Mouse (Mus musculus) spleen, adult 12 weeks (tissue): ENCODE data around the gene Gm43738.
"Not testable (repeated sequence)": the region's sequence is repeated elsewhere in the genome, so short reads cannot be mapped to it uniquely, and the experiment has no call there.

Experiments
- DNase-seq: peaks from one replicate; pipeline ENCODE4 v3.0.0; 2022; ENCODE audit warnings: low spot score

Gene Gm43738

DNA sequence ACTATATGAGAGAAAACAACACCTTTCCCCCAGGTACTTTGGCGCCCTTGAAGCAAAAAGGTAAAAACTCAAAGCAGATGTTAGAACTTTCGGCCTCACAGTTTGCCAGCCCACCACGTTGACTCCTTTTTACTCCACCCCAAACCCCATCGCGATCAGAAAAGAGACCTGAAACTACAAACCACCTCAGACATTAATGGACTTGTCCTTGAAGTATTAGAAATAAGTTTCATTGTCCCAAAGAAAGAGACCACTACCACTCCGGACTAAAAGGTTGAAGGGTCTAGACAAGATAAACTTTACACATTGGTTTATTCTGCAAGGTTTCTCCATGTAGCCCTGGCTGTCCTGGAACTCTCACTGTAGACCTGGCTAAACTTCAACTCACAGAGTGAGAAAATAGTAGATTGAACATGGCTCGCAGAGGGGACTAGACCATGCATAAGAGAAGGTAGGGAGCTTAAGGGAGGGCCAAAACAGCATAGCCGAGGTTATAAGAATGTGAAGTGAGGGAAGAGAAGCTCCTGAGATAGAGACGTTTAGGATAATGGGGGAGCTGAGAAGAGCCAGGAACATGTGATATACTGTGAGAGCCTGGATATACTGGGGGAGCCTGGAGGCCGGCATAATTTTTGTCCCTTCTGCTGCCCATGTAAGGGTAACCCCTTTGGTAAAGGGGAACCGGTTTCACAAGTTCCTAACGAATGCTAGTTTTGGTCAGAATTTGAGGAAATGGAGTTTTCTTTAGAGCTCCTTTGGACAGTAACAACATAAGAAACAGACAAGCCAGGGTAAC lies 1.8 kb upstream of the Gm43738 start:
- no peak for DNase-seq

GRCm38 (mm10) chr3:89101812-89102494 lies 1.1 kb upstream of the Gm43738 start, which contains the start of gene Fdps:
Gene Fdps, minus strand, starts transcription at chr3:89101959.
- peak; percentile 88 for DNase-seq

DNA sequence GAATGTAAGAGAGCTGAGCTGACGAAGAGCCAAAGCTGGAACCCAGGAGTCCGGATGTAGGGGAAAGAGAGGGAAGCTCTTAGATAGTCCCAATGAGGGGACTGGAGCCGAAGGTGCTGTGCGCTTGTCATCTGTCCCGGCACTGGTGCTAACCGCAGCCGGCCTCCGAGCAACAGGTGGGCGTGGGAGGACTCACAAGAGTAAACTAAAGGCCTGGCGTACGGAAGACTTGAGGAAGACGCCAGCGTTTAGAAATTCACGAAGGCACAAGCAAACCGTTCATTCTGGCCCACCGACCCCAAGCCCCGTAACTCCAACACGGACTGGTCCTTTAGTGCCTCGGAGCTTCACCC lies 536 bp upstream of the Gm43738 start:
- DNase-seq = no peak

DNA sequence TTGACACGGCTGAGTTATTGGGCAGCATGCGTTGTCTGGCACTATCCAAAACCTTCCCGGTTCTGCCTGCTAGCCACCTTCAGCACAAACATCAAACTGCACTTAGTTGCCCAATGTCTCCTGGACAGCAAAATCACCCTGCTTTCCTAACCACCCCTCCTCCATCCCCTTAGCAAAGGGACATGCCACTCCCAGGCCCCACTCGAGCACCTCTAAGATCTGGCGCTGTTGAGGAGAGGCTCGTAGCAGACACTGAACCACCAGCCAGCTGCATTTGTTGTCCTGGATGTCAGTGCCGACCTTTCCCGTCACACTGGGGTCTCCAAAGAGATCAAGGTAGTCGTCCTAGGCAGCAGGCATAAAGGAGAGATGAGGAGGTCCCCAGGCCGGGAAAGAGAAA lies 6.9 kb downstream of the Gm43738 start:
- DNase-seq = no peak

DNA sequence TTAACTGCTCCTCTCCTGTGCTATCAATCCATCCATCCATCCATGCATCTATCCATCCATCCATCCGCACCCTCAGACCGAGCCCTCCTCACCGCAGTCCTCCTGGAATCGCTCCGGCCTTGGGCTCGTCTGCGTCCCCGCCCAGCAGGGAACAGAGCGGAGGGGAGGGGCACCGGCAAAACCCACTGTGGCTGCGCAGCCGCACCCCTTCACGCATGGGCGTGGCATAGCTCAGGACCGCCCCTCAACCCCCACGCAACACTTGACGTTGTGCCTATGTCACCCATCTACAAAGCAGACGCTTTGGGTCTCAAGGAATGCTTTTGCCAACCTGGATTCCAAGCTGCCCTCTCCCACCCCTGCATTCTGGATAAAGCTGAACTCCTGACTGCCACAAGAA lies 7.7 kb downstream of the Gm43738 start, which contains the start of gene Rusc1:
Gene Rusc1, minus strand, starts transcription at position 137 of the 400 bp plus-strand sequence.
- DNase-seq = peak; percentile 35

DNA sequence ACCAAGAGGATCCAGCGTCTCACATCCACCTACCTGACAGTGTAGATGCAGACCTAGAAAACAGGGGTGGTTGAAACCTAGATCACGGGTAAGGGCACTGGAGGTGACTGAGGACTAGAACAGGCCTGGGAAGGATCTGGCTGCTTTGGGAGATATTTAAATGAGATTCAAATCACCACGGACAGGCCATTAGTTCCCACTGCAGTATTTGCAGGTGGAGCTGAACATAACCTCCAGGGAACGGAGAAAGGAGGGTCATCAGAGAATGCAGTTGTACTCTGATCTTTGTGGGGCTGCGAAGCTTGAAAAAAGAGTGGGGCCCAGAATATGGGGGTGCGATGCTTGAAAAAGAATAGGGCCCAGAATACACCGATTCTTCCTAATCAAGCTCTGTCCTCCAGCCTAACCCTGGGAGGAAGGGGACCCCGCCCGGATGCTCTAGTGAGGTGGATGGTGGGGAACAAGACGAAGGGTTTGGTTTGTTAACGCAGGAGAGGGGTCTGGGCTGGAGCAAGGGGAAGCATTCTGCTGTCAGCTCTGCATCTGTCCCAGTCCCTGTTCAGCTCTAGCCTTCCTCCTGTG lies 8.3 kb downstream of the Gm43738 start:
- DNase-seq = no peak

- no peak for DNase-seq
These were observed 8.9 kb downstream of the Gm43738 start for GRCm38 (mm10) chr3:89091811-89092508.

DNA sequence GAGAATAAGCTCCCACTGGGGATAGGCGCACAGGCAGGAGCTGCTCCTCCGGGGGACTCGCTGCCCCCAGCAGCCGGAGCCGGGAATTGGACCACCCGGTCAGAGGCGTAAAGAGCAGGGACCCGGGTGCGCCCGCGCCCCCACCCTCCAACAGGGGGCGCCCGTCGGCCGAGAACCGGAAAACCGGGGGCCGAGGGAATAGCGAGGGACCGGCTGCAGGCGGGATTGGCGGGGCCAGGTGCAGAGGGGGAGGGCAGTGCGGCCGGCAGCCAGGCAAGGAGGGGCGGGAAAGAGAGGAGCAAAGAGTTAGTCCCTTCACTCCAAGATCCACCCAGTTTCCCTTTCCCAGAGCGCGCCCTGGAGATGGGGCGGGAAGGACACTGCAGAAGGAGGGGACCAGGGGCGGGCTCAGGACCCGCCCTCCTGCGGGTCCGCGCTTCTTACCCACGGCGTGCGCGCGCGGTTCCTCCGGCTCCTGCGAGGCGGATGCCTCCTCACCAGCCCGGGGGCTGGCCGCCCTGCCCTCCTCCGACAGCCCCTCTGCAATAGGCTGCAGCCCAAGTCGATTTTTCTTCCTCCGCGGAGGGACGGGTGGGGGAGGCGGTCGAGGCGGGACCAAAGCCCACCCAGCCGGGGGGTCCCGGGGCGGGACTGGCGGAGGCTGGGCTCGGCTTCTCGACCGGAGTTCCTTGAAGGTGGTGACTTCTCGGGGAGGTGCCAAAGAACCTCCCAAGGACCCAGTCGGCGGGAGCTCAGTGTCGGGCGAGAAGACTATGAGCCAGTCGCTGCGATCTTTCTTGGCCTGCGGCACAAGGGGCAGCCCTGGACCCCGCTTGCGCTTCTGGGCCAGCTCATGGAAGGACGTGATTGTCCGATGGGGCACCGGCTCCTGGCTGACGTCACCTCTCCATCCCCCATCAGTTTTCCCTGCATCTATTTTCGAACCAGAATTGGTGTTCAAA lies 9.9 kb downstream of the Gm43738 start:
- DNase-seq = peak; percentile 77

DNA sequence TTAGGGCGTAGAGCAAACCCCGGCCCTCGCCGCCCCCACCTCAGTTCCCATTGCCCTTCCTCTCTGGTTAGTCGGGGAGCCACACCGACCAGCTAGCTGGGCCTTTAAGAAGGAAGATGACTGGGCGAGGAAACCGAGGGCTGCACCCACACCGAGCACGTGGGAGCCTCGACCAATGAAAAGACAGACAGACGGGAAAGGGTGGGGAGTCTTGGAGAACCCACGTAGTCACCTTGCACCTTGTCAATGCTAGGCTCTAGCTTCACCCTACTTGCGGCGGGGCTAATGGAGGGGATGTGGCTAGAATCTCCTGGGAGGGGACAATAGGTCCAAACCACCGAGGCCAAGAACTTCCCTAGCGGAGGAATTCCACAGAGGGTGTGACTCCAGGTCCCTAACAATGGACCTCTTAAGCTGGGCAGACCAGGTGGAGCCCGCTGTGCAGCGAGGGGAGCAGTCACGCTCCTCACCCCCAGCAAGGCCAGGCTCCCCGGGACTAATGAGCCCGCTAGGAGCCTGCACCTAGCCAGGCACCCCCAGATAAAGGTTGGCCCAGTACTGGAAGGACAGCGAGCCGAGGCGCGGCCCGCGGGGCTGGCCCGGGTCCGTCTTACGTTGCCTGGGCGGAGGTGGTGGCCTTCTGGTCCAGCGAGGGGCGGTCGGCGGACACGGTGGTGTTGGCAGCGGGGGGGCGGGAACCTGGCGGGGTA lies 10.9 kb downstream of the Gm43738 start:
- DNase-seq = peak; percentile 79

DNA sequence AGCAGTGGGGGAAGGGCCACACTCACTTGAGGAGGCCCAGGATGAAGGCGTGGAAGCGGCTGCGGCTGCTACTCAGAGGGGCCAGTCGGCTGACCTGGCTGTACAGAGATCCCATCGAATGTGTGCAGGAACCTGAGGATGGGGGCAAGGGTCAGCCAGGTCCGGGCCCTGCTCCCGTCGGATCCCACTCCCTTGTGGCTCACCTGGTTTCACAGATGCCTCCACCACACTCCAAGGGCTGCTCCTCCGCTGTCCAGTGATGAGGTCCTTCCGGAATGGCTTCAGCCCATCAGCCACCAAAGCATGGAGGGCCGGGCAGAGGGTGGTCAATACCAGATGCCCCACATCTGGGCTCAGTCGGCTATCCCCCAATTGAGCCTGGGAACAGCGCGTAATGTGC lies 11.9 kb downstream of the Gm43738 start:
- DNase-seq = no peak

DNA sequence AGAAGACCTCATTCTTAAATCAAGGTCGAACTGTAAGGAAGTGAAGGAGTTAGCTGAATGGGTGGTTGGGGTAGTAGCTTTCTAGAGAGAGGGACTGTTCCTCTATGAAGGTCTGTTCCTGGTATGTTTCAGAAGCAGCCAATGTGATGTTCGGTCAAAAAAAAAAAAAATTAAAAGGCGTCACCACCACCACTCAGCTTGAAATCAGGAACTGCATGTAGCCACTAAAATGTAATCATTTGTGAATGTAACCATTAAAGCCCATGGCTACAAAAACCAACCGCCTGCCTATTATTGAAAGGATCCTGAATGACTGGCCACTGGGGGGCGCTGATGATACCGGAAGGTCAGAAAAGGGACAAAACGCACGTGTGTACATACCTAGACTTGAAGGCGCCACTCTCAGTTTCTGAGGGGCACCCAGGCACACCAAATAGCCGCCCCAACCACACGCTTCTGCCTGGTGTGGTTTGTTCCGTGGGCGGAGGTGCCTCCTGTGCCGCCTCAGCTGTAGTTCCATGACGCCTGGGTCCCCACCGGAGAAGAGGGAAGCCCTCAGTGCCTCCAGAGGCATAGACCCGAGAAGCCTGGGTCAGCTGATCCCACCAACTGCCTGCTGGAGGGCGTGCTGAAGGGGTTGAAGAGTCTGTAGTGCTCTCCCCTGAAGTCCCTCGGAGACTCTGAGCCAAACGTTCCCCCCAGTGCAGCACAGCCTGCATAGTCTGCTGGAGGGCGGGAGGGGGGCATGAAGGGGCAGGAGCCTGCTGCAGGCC lies 13.4 kb downstream of the Gm43738 start:
- DNase-seq = peak; percentile 77

DNA sequence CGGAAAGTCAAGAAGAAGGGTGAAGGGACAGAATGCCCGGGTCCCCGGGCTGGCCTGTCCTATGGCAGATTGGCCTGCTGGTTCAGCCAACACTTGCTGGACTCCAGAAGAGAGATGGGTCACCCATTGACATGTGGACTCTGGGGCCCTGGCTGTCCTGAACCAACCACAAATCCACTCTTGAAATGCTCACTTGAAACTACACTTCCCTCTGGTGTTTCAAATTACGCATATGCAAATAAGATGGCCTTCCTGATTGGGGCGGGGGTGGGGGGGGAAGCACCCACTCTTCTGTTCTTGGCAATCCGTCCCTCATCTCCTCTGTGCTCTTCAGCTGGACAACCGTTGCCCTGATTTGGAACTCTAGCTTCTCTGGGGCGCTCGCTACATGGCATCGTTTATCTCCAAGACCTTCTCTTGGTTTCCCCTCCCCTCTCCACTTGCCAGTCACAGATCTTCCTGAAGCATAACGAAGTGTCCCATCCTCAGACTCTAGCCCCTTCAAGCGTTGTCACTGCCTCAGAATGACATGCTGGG lies 16.2 kb downstream of the Gm43738 start:
- no peak for DNase-seq

GRCm38 (mm10) chr3:89084133-89084532 lies 16.8 kb downstream of the Gm43738 start:
- no peak for DNase-seq

- DNase-seq = not testable (repeated sequence)
These were observed 18.6 kb downstream of the Gm43738 start for GRCm38 (mm10) chr3:89082287-89082686.

GRCm38 (mm10) chr3:89077383-89077782 lies 23.5 kb downstream of the Gm43738 start:
- DNase-seq = no peak

DNA sequence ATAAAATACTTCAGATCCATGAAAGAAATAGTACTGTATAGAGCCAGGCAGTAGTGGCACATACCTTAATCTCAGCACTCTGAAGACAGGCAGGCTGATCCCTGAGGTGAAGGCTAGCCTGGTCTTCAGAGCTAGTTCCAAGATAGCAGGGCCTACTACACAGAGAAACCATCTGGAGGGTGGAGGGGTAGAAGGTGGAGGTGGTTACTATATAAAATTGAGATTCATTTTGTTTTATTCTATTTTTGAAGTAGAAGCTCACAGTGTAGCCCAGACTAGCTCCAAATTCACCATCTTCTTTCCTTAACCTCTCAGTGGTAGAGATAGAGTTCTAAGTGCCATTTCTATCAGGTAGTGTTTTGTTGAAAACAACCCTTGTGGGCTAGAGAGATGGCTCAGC lies 33.6 kb downstream of the Gm43738 start:
- DNase-seq = no peak

- no peak for DNase-seq
These were observed 39.2 kb downstream of the Gm43738 start for GRCm38 (mm10) chr3:89061696-89062095.

DNA sequence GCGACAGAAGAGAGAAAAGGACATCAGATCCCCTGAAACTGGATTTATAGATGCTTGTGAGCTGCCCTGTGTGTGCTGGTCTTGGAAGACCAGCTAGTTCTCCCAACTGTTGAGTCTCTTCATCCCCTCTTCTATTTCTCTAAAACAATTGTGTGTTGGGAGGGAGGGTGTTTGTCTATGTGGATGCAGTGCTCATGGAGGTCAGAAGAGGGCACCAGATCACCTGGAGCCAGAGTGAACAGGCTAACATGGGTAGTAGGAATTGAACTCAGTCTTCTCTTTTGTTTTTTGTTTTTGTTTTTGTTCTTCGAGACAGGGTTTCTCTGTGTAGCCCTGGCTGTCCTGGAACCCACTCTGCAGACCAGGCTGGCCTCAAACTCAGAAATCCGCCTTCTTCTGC lies 42.1 kb downstream of the Gm43738 start:
- DNase-seq = no peak

- no peak for DNase-seq
These were observed 42.5 kb downstream of the Gm43738 start for GRCm38 (mm10) chr3:89058361-89058760.

DNA sequence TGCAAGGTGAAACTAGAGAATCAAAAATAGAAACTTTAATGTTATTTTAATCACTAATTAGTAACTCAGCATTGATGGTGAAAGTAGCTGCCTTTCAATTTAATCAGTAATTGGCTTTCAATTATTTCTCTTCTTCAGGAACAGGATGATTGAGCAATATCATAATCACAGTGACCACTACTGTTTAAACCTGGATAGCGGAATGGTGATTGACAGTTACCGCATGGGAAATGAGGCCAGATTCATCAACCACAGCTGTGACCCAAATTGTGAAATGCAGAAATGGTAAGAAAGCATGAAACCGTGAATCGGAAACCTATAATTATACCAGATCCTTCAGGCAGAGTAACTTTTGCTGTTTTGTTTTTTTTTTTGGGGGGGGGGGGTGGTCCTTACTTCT lies 57.5 kb downstream of the Gm43738 start:
- DNase-seq = no peak
